Mouse (Mus musculus) cerebellum, adult 9-10 months (tissue): ENCODE measurements around the gene Plcb4.

Experiments
- DNase-seq: peaks from one replicate; pipeline ENCODE4 v3.0.0; 2022

Gene Plcb4

DNA sequence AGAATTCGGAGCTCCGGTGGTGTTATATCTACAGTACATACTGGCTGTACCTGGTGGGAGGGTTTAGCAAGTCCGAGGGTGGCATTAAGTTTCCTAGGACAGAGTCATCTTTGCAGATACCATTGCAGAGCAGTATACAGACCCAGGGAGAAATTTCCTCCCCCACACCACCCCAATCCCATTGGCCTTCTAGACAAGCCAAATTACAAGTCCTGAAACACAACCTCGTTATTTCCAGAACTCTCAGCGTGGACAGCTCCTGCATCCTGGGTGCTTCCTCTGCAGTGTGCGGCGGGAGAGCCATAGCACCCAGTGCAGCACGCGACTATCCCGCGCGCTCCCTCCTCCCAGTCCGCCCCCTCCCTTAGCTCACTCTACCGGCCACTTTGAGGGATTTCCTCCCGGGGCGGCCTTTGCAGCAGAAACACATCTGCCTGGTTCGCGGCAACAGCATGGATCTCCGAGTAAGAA lies 399.1 kb downstream of the Plcb4 start:
- DNase-seq = no peak

DNA sequence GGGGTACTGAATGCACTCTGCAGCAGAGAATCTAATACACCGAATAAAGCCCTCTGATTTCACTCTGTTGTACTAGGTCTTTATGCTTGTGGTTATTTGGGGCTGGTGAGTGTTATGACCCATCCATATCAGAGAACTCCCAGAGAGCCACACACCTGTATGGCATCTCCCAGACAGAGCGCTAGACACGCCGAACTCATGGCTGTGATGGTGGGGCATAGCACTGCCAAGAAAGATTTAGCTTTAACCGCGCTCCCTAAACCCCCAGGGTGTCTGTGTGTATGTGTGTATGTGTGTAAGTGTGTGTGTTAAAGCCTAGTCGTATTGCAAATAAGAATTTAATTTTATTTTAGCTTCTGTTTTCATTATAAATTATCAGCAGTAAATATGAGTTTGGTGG lies 399.6 kb downstream of the Plcb4 start:
- no peak for DNase-seq

DNA sequence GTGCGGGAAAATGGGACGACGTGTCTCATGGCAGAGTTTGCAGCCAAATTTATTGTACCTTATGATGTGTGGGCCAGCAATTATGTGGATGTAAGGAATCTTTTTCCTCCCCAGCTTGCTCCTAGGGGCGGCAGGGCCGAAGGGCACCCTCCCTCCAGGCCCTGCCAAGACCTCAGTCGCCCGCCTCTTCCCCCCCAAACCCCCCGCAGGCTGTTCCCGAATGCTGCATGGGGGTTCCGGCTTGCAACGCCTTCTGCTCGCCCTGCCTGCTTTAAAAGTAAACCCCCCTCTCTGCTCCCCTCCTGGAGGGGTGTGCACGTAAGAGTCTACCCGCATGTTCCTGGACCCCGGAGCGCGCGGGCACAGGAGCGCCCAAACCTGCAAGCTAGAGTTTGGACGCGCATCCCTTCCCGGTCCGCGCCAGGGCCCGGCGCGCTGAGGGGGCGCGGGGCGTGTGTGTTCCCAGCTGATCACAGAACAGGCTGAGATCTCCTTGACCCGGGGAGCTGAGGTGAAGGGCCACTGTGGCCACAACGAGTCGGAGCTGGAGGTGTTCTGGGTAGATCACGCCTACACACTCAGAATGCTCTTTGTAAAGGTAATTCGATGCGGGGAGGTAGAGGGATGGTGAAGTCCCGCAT lies 400.3 kb downstream of the Plcb4 start:
- no peak for DNase-seq
